Mouse (Mus musculus) MN1 (cell line): ENCODE data around the gene Dmwd.
A peak's percentile ranks its signal among the peaks of the same experiment; 100 is the strongest.

Source experiments
- DNase-seq: peaks from one replicate; pipeline ENCODE4 v3.0.0-alpha.2; 2016; ENCODE audit warnings: low spot score

Gene Dmwd

DNA sequence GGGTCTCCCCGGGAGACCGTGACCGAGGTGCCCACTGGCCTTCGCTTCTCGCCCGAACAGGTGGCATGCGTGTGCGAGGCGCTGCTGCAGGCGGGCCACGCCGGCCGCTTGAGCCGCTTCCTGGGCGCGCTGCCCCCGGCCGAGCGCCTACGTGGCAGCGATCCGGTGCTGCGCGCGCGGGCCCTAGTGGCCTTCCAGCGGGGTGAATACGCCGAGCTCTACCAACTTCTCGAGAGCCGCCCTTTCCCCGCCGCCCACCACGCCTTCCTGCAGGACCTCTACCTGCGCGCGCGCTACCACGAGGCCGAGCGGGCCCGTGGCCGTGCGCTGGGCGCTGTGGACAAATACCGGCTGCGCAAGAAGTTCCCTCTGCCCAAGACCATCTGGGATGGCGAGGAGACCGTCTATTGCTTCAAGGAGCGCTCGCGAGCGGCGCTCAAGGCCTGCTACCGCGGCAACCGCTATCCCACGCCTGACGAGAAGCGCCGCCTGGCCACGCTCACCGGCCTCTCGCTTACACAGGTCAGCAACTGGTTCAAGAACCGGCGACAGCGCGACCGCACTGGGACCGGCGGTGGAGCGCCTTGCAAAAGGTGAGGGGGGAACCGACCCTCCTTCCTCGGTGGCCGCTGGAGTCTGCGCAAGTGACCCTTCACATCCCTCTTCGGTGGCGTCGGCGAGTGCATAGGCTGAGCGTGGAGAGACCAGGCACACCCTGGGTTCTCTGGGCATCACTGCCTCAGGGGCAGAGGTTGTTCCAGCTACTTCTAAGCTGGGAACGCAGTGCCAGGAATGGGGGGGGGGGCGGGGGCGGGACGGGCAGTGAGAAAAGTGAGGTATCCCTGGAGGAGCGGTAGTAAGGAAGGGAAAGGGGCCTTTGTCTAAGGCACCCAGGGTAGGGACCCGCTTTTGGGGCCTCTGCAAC, 19.1 kb downstream of the Dmwd start:
- peak; percentile 64 for DNase-seq

DNA sequence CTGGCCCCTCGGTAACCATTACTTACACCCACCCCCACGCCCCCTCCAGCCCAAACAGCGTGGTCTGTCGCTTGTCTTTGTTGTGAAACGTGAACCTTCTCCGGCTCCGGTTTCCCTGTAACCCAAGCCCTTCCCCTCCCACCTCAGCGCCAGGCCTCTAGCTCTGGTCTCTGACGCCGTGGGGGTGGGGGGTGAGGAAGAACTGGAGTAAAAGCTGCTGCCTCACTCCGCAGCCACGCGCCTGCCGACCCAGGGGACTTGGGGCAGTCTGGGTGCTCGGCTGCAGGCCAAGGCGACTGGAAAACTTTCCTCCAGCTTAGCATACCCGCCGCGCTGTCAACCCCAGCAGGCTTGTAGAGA, 19.7 kb downstream of the Dmwd start:
- DNase-seq = peak; percentile 51

GRCm38 (mm10) chr7:19096421-19096976, 20.5 kb downstream of the Dmwd start:
- DNase-seq = no peak

DNA sequence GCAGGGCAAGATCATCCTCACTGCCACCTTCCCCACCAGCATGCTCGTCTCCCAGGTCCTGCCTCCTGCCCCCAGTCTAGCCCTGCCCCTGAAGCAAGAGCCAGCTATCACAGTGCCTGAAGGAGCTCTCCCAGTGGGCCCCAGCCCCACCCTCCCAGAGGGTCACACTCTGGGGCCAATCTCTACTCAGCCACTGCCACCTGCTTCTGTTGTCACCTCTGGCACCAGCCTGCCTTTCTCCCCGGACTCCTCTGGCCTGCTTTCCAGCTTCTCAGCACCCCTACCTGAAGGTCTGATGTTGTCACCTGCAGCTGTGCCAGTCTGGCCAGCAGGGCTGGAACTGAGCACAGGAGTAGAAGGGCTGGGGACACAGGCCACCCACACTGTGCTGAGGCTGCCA, 21.2 kb downstream of the Dmwd start:
- no peak for DNase-seq

DNA sequence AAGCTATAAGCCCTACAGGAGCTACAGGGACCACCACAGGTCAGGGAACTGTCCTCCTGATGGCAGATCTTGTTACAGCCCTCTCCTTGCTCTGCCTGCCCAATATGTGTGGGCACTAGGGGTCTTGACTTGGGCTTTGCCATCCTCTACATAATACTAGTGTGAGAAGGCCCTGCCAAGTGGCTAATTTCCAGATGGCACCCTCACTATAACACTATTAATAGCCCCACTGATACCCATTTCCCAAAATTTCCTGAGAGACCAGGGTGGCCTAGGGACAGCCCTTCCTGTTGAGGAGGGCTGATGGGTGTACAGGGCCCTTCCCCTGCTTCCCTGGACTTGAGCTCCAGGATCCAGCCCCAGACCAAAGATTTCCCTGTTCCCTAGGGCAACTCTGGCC, 21.8 kb downstream of the Dmwd start:
- DNase-seq = no peak

- DNase-seq = no peak
These were observed 22.8 kb downstream of the Dmwd start for GRCm38 (mm10) chr7:19098811-19099210.

- DNase-seq = no peak
These were observed 24.3 kb downstream of the Dmwd start for GRCm38 (mm10) chr7:19100290-19100689.

GRCm38 (mm10) chr7:19103741-19104140, 27.7 kb downstream of the Dmwd start:
- no peak for DNase-seq

DNA sequence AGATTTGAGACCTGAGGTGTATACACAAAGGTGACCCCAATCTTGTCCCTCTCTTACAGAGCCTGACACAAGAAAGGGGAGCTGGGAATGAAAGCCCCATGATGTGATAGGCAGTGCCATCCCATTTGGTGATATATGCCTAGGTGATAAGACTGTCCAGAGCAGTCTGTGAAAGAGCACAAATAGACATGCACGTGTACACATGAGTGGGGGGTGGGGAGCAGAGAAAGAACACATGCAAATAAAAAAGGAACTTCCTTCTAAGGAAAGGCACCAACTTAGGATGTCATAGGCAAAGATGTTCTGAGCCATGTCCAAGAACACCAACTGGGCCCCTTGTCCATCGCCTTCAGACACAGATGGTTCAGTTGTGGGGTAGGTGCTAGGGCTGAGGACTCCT, 28.5 kb downstream of the Dmwd start:
- DNase-seq = no peak

- no peak for DNase-seq
These were observed 31.4 kb downstream of the Dmwd start for GRCm38 (mm10) chr7:19107436-19107835.

DNA sequence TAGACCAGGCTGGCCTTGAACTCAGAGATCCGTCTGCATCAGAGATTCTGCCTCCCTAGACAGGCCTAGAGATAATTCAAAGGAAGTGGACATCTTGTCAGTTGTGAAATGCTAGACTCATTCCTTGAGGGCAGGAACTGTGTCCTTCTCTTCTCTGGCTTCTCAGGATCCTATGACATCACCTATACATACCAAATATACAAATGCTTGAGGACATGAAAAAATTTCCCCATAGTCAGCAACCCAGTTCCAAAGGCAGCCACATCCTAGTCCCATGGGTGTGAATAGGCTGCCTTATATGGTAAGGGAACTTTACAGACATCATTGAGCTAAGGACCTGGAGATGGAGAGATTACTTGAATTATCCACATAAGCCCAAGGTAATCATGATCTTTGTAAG, 33.5 kb downstream of the Dmwd start:
- no peak for DNase-seq

GRCm38 (mm10) chr7:19118028-19118771, 42.2 kb downstream of the Dmwd start, which contains the start of gene Gm4969:
TSS of gene Gm4969 (minus strand) at chr7:19118368.
- DNase-seq = no peak

GRCm38 (mm10) chr7:19119083-19119482, 43.1 kb downstream of the Dmwd start:
- no peak for DNase-seq

- DNase-seq = peak; percentile 97
These were observed 43.8 kb downstream of the Dmwd start, which contains the start of gene Fbxo46 for GRCm38 (mm10) chr7:19119631-19120429. TSS of gene Fbxo46 (plus strand) at chr7:19119859.

GRCm38 (mm10) chr7:19121686-19122085, 45.7 kb downstream of the Dmwd start:
- DNase-seq = no peak

GRCm38 (mm10) chr7:19124713-19125112, 48.7 kb downstream of the Dmwd start:
- DNase-seq = no peak

DNA sequence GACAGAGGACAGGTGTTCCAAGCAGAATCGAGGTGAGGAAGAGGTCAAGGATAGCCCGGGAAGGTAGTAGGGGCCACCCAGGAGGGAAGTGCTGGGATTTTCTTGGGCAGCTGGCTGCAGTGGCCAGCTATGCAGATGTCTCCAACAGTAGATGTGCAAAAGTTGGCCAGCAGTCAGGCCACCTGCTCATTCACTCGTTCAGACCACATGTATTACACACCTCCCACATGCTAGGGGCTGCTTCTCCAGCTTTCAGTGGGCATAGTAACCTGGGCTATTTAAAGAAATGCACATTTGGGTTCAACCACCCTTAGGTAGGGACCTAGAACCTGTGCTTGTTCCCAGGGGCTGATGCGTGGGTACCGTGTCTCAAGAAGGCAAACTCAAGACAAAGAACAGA, 51.7 kb downstream of the Dmwd start:
- DNase-seq = no peak

DNA sequence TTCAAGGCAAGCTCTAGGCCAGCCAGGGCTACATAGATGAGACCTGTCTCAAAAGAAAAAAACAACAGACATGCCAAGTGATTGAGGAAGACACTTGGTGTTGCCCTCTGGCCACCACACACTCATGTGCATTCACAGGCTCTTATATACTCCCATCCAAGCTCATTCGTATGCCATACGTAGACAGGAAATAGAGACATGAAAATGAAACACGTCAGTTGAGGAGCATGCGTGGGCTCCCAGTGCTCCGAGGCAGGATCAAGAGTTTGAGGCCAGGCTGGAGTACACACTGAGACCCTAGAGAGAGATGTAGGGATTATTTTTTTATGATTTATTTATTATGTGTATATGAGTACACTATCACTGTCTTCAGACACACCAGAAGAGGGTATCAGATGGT, 53.4 kb downstream of the Dmwd start:
- DNase-seq = no peak

GRCm38 (mm10) chr7:19130657-19131056, 54.6 kb downstream of the Dmwd start:
- DNase-seq = no peak

GRCm38 (mm10) chr7:19131324-19131848, 55.4 kb downstream of the Dmwd start:
- peak; percentile 96 for DNase-seq
